Mouse (Mus musculus) neural tube, embryonic 15.5 days (tissue): ENCODE measurements around the gene Abhd10. TPM values are rescaled to one million over a fixed set of nuclear protein-coding genes. Genes with fewer than 3 reads are reported as not detected.

Experiments
- ATAC-seq: fragments of 200-750 bp; cut with Nextera tagmentation; 2 replicates; pipeline ENCODE4 v1.8.0; 2017; ENCODE audit warnings: mild to moderate bottlenecking, moderate TSS enrichment, moderate library complexity; ENCODE audit not compliant: low FRiP score
- H3K27ac ChIP-seq: fragments of 300-500 bp; sonication (generic); replicated peaks from 2 replicates; pipeline ENCODE4 v1.5.1; 2015; ENCODE audit warnings: mild to moderate bottlenecking, inconsistent platforms
- H3K27me3 ChIP-seq: fragments of 300-500 bp; sonication (generic); replicated peaks from 2 replicates; pipeline ENCODE4 v1.6.1; 2015; ENCODE audit warnings: inconsistent platforms
- H3K36me3 ChIP-seq: fragments of 300-500 bp; sonication (generic); 2 replicates; pipeline ENCODE4 v1.6.1; 2015; ENCODE audit warnings: inconsistent platforms
- H3K4me1 ChIP-seq: fragments of 300-500 bp; sonication (generic); 2 replicates; pipeline ENCODE4 v1.6.1; 2015; ENCODE audit warnings: inconsistent platforms
- H3K4me2 ChIP-seq: fragments of 300-500 bp; sonication (generic); 2 replicates; pipeline ENCODE4 v1.6.1; 2015; ENCODE audit warnings: inconsistent platforms, mild to moderate bottlenecking, moderate library complexity
- H3K4me3 ChIP-seq: fragments of 300-500 bp; sonication (generic); replicated peaks from 2 replicates; pipeline ENCODE4 v1.5.1; 2015; ENCODE audit warnings: mild to moderate bottlenecking, inconsistent platforms
- H3K9ac ChIP-seq: fragments of 300-500 bp; sonication (generic); replicated peaks from 2 replicates; pipeline ENCODE4 v1.6.1; 2015; ENCODE audit warnings: mild to moderate bottlenecking, inconsistent platforms
- H3K9me3 ChIP-seq: fragments of 300-500 bp; sonication (generic); replicated peaks from 2 replicates; pipeline ENCODE4 v1.6.1; 2016; ENCODE audit warnings: inconsistent platforms
- WGBS: fragments of 180-500 bp; shearing (Covaris S2); methylation state at CpG from one replicate; pipeline ENCODE4 v1.1.7; 2015; ENCODE audit warnings: mixed read lengths; 5-methylcytosine and 5-hydroxymethylcytosine counted together
- polyA plus RNA-seq: library from polyadenylated mRNA; unstranded; fragments of >200 nt; fragmentation: Nextera tagmentation; extraction: Ambion mirVana; gene quantifications from 2 replicates; pipeline ENCODE4 v1.2.1, GENCODE M21; 2015

Abhd10 gene
- polyA plus RNA-seq, 1 experiment from 2014 or later: 38.7 TPM

DNA sequence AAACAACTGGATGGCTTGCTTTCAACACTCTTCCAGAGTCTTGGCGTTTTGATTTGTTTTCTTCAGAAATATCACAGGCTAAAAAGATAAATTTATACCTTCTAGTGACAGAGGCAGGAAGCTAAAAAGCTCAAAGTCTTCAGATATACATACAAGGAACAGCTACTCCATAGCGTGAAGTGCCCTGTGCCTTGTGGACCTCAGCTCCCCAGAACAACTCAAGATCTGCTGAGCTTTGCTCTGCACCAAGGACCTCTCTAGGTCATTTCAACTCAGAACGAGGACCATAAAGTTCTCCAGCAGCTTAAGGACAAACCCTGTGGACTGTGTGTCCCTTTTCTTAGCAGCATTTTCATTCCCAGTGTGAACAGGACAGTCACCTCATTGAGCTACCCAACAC lies 22.3 kb upstream of the Abhd10 start:
- 93% methylated on average over 3 of the region's 3 CpGs for WGBS
- no peaks in the 10 kb centered on the region for H3K9me3 ChIP-seq
- peaks cover 8% of the 10 kb centered on the region; the same call in 1 of the 2 replicates for H3K4me1 ChIP-seq
- no peaks in the 10 kb centered on the region for H3K36me3 ChIP-seq
- no peak for ATAC-seq
- no peak overlapping the region for H3K9ac ChIP-seq
- H3K4me3 ChIP-seq: no peak overlapping the region
- H3K4me2 ChIP-seq: no peak overlapping the region
- no peak overlapping the region for H3K27ac ChIP-seq
- H3K27me3 ChIP-seq: no peaks in the 10 kb centered on the region

DNA sequence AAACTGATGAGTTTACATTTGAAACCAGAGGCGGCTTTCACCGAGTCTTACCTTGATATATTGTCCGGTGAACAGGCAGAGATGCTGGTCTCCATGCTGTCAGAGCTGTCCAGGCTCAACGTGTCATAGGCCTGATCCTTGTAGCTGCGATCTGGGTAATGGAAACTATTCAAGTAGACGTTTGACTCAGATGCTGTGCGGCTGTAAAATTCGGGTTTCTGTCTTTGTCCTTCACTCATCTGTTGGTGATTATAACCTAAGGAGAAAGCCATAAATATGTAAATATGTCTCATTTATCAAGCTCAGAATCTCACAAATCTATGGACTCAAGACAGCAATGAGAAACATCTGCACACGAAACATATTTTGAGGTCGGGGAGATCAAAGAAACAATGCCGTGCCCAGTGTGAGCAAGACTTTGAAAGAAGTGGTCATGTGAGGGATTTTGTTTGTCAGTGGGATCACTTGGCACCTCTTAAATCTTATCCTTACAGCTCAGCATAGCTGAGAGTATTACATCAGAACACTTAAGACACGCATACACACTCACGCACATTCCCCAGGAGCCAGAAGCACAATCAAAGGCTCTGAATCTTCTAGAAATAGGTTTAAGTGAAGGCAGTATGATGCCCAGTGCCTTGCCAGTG lies 20.2 kb upstream of the Abhd10 start:
- Histone ChIP-seq H3K9me3 (no peaks in the 10 kb centered on the region), H3K4me1 (peaks cover 8% of the 10 kb centered on the region; the same call in 1 of the 2 replicates), H3K36me3 (no peaks in the 10 kb centered on the region), H3K27ac (no peak overlapping the region), H3K27me3 (no peaks in the 10 kb centered on the region), H3K4me2 (no peak overlapping the region), H3K4me3 (no peak overlapping the region), H3K9ac (no peak overlapping the region)
- WGBS: 68% methylated on average over 13 of the region's 13 CpGs
- no peak for ATAC-seq

DNA sequence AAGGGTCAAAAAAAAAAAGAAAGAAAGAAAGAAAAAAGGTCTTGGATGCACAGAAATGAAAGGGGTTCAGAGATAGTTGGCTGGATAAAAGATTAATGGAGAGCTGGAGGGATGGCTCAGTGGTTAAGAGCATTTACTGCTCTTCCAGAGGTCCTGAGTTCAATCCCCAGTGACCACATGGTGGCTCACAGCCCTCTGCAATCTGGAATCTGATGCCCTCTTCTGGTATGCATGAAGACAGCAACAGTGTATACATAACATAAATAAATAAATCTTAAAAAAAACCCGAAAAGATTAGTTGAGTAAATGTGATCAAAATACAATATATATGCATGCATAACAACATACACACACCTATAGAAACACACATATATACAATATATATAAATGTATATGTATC lies 18.7 kb upstream of the Abhd10 start:
- Histone ChIP-seq H3K9me3 (no peaks in the 10 kb centered on the region), H3K9ac (no peak overlapping the region), H3K27me3 (no peaks in the 10 kb centered on the region), H3K4me2 (no peak overlapping the region), H3K4me3 (no peak overlapping the region), H3K36me3 (no peaks in the 10 kb centered on the region), H3K27ac (no peak overlapping the region), H3K4me1 (no peaks in the 10 kb centered on the region)
- no peak for ATAC-seq
- 85% methylated on average over 1 of the region's 1 CpGs for WGBS

DNA sequence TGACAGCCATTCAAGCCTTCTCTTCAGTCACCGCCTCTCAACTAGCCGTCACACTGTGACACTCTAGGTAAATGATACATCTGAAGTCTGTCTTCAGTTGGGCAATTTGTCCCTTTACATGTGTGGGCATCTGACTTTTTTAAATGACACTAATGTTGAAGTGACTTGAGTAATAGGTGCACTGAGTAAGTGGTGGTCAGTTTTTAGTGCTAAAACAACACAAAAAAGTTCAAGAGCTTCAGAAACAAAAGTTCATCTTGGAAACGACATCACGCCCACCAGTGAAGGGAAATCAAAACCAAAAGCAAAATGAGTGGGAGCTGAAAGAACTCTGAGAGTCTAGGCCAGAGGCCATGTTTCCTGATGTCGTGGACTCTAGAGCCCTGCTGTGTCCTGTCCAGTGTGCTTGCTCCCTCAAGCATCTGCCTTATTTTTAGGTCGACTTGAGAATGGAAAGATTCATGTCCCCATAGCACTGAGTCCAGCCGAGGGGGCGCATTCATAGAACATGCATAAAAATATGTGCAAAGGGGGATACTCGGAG lies 16.0 kb upstream of the Abhd10 start:
- H3K36me3 ChIP-seq: no peaks in the 10 kb centered on the region
- no peaks in the 10 kb centered on the region for H3K4me1 ChIP-seq
- H3K9ac ChIP-seq: no peak overlapping the region
- no peak for ATAC-seq
- H3K27me3 ChIP-seq: no peaks in the 10 kb centered on the region
- no peaks in the 10 kb centered on the region for H3K9me3 ChIP-seq
- H3K27ac ChIP-seq: no peak overlapping the region
- WGBS: 89% methylated on average over 9 of the region's 9 CpGs
- no peak overlapping the region for H3K4me3 ChIP-seq
- H3K4me2 ChIP-seq: no peak overlapping the region

DNA sequence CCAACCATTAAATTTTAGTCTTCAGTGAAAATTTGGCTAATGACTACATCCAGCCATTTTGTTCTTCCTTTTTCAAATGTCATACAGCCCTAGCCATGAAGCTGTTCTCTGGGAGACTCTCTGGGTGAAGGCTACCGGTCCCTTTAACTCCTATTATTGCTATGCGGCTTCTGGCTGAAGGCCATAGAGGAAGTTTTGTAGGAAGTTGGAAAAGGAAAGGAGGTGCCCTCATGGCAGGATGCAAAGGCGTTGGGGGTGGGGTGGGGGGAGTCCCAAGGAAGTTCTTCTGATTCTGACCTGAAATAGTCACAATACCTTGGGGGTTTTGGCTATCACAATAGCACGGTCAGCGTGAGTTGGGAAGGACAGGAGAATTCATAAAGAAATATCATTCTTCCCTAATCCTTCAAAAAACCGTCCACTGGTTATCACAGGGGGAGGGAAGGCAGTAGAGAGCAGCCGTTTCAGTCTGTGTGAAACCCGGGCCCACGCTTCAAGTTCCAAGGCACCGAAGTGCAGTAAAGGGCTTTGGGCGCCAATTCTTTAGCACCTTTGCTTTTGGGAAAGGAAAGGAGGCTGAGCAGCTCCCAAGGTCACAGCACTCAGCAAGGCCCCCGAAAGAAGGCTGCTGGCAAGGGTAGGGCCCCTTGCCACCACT lies 14.8 kb upstream of the Abhd10 start:
- Histone ChIP-seq H3K27me3 (no peaks in the 10 kb centered on the region), H3K27ac (no peak overlapping the region), H3K4me3 (no peak overlapping the region), H3K4me1 (no peaks in the 10 kb centered on the region), H3K4me2 (no peak overlapping the region), H3K9me3 (no peaks in the 10 kb centered on the region), H3K9ac (no peak overlapping the region), H3K36me3 (no peaks in the 10 kb centered on the region)
- no peak for ATAC-seq
- 88% methylated on average over 12 of the region's 12 CpGs for WGBS

DNA sequence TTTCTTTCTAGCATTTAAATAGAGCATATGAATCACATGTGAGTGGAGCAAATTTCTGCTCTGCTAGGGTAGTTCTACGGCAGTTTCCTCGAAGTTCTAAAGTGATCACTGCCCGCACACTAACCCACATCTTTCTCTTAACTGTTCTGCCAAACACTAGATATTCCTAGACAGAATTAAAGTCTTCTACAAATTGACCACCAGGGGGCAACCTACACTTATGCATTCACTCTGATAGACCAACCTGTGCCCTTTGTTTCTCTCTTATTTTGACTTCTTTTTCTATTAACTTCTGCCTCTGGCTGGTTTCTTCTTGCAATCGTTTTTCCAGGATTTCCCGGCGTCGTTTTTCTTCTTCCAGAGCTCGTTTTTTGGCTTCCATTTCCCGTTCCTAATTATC lies 14.1 kb upstream of the Abhd10 start:
- peak; percentile 88 for ATAC-seq
- H3K9me3 ChIP-seq: no peaks in the 10 kb centered on the region
- no peak overlapping the region for H3K4me3 ChIP-seq
- H3K27me3 ChIP-seq: no peaks in the 10 kb centered on the region
- no peaks in the 10 kb centered on the region for H3K36me3 ChIP-seq
- no peak overlapping the region for H3K9ac ChIP-seq
- no peak overlapping the region for H3K27ac ChIP-seq
- H3K4me2 ChIP-seq: no peak overlapping the region
- H3K4me1 ChIP-seq: no peaks in the 10 kb centered on the region
- 45% methylated on average over 9 of the region's 9 CpGs for WGBS

DNA sequence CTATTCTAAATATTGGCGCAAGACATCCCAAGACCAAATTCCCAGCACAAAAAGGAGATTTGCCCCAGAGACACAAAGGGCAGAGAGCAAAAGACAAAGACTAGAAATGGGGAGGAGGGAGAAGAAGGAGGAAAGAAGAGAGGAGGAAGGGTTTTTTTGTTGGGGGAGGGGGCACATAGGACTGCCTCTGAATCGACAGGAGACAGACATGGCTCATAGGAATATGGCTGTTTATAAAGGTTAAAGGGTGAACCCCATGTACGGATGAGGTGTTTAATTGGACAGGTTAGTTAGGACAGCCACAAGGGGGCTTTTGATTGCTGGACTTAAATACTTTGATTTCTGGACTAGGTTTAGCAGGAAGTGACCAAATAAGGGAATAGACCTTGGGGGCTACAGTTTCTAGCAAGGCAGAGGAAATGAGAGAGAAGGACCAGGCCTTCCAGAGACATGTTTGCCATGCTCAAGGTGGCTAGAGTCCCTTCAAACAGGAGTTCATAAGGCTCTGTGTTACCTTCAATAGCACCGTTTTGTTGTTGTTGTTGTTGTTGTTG lies 913 bp upstream of the Abhd10 start:
- WGBS: 69% methylated on average over 4 of the region's 4 CpGs

DNA sequence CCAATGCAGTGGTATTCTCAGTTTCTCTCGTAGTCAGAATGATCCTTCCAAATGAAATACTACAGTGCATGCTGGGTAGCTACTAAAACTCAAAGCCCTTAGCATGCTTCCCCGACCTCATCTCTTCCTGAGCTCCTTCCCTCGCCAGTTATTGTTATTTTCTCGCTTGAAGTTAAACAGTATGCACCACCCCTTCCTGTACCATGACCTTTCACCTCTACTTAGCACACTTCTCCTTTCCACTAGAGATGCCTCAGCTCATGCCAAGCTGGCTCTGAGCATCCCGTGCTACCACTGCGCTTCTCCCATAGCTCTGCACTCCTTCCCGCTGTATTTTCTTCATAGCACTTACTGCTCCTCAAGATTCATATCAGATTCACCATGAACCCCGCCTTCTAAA lies 4.9 kb downstream of the Abhd10 start:
- Histone ChIP-seq H3K36me3 (peaks cover 38% of the 10 kb centered on the region), H3K4me3 (no peak overlapping the region), H3K4me1 (peaks cover 14% of the 10 kb centered on the region), H3K4me2 (no peak overlapping the region), H3K9me3 (no peaks in the 10 kb centered on the region), H3K27ac (no peak overlapping the region), H3K9ac (no peak overlapping the region), H3K27me3 (no peaks in the 10 kb centered on the region)
- no peak for ATAC-seq
- WGBS: 92% methylated on average over 8 of the region's 8 CpGs

More for the DNA sequence above, 913 bp upstream of the Abhd10 start:
- peak overlapping the region; percentile 51 for H3K4me2 ChIP-seq
- no peaks in the 10 kb centered on the region for H3K27me3 ChIP-seq
- H3K4me3 ChIP-seq: peak overlapping the region; percentile 75
- 0 out of 2 replicates have a peak overlapping the region, but pooled peaks have one; percentile 31 for H3K9ac ChIP-seq
- ATAC-seq: no peak; the same call in 1 of the 2 replicates
- H3K4me1 ChIP-seq: peaks cover 22% of the 10 kb centered on the region
- H3K9me3 ChIP-seq: no peaks in the 10 kb centered on the region
- H3K36me3 ChIP-seq: no peaks in the 10 kb centered on the region
- peak overlapping the region; percentile 95 for H3K27ac ChIP-seq

DNA sequence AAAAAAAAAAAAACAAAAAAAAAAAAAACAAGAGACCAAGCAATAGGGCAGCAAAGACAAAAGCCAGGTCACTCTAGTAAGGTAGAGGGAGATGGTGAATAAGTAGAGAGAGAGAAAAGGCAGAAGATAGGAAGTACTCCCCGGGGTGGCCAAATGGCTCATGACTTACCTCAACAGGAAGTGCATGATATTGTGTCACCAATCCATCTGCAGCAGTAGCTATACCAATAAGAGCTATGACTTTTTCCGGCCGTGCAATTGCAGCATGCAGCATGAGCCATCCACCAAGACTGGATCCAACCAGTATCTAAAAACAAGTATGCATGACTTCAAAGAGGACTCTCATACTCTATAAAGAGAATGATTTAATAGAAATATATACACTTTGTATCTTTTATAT lies 6.0 kb downstream of the Abhd10 start:
- Histone ChIP-seq H3K4me2 (no peak overlapping the region), H3K4me1 (peaks cover 14% of the 10 kb centered on the region), H3K27ac (no peak overlapping the region), H3K4me3 (no peak overlapping the region), H3K36me3 (peaks cover 46% of the 10 kb centered on the region), H3K27me3 (no peaks in the 10 kb centered on the region), H3K9ac (no peak overlapping the region), H3K9me3 (no peaks in the 10 kb centered on the region)
- no peak for ATAC-seq
- 98% methylated on average over 3 of the region's 3 CpGs for WGBS

DNA sequence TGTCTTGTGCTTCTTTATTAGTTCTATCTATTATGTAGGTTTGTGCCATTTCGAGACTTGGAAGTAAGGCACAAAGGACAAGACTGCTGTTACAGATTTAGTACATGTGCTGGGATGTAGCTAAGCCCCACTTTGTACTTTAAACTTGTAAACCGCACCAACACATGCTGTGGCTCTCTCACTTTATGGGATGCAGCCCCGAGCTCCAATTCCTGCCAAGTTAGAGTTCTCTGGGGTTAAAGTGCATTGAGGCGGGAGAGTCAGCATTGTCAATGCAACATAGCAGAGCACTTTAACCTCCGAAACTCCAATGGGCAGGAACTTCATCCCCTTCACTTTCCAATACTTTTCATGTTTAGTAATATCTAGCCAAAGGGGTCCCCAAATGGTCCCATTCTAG lies 13.6 kb downstream of the Abhd10 start:
- Histone ChIP-seq H3K9ac (no peak overlapping the region), H3K27ac (peak overlapping the region; percentile 37; the same call in 1 of the 2 replicates), H3K36me3 (peaks cover 24% of the 10 kb centered on the region), H3K4me3 (no peak overlapping the region), H3K27me3 (no peaks in the 10 kb centered on the region), H3K4me1 (peaks cover 10% of the 10 kb centered on the region), H3K4me2 (no peak overlapping the region), H3K9me3 (no peaks in the 10 kb centered on the region)
- no peak for ATAC-seq
- WGBS: 68% methylated on average over 5 of the region's 5 CpGs

DNA sequence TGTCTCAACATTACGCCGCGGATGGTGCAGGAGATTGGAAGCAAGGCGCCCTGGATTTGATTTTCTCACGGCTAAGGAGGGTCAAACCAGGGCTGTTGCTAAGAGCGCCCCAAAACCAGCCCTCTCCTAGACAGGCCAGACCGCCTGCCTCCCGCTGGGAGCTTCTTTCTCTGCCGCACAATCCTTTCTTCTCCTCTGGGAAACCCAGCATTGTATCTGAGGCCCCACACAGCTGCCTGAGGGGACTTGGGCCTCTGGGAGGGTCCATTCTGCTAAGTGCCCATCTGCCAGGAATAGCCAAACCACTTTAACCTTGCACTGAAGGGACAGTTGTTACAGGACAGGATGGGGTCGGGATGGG lies 18.0 kb downstream of the Abhd10 start:
- Histone ChIP-seq H3K4me3 (peak overlapping the region; percentile 64), H3K4me2 (peak overlapping the region; percentile 72), H3K36me3 (peaks cover 7% of the 10 kb centered on the region; the same call in 1 of the 2 replicates), H3K9me3 (no peaks in the 10 kb centered on the region), H3K9ac (peak overlapping the region; percentile 79), H3K27me3 (no peaks in the 10 kb centered on the region), H3K4me1 (peaks cover 41% of the 10 kb centered on the region), H3K27ac (peak overlapping the region; percentile 97)
- peak; percentile 67; the same call in 1 of the 2 replicates for ATAC-seq
- WGBS: 2% methylated on average over 10 of the region's 10 CpGs
